9 mouse cellular contexts compared by ENCODE assay signal in genomic region chr11:34236091-34236759, GRCm38 (mm10). TPM values are rescaled to one million over a fixed set of nuclear protein-coding genes. Genes with fewer than 3 reads are reported as not detected.
DNase-seq lines count a peak whose midpoint lies in the region; ATAC-seq and TF ChIP-seq lines count a peak whose summit lies in the region.
"Had no signal": no experiment of that assay in that cellular context is flagged by ENCODE, and none has a peak within 500 bp of the region (broad histone marks: within the 10 kb centered on the region; RNA-seq: fewer than 3 reads in every experiment).

No protein-coding gene starts in this region.

- peak; percentile 4 to 16 for DNase-seq in cerebellum, adult 18-20 months
- no peak for DNase-seq in cerebellum, adult 9-11 months
- DNase-seq in neural tube, embryonic 10.5 days (ENCODE audit: extremely low spot score, low spot score) = peak; percentile 66
- peak; percentile 71 for DNase-seq in embryo, embryonic 11 days
- DNase-seq in layer of hippocampus, adult 2 months (ENCODE audit: low spot score in 2 of 2) = peak in 1 of 2 experiments; percentile 34
- DNase-seq in naive thymus-derived CD4-positive, alpha-beta T cell, adult 2 months (ENCODE audit: low read depth) = peak; percentile 69
- no peak for DNase-seq in adipocyte (ENCODE audit: low spot score)

- no peak overlapping the region for H3K9ac ChIP-seq in neural tube, embryonic 15.5 days (replicated peaks)
- H3K9ac ChIP-seq: limb, embryonic 15.5 days had no signal

- no peak overlapping the region for H3K4me2 ChIP-seq in neural tube, embryonic 15.5 days
- H3K4me2 ChIP-seq: limb, embryonic 15.5 days had no signal

- TF ChIP-seq CTCF in layer of hippocampus, adult 2 months (conservative IDR thresholded peaks at IDR 0.05) = peak; percentile 85

- no peaks in the 10 kb centered on the region for H3K4me1 ChIP-seq in neural tube, embryonic 15.5 days
- H3K4me1 ChIP-seq: limb, embryonic 15.5 days had no signal

- no peak overlapping the region for H3K27ac ChIP-seq in neural tube, embryonic 15.5 days (replicated peaks)
- no peak overlapping the region for H3K27ac ChIP-seq in layer of hippocampus, adult 2 months
- H3K27ac ChIP-seq: limb, embryonic 15.5 days had no signal

- H3K36me3 ChIP-seq in neural tube, embryonic 15.5 days = no peaks in the 10 kb centered on the region
- H3K36me3 ChIP-seq: limb, embryonic 15.5 days had no signal

- H3K4me3 ChIP-seq in neural tube, embryonic 15.5 days (replicated peaks) = no peak overlapping the region
- no peak overlapping the region for H3K4me3 ChIP-seq in layer of hippocampus, adult 2 months
- H3K4me3 ChIP-seq: limb, embryonic 15.5 days had no signal

- no peak for ATAC-seq in neural tube, embryonic 15.5 days (ENCODE audit: low FRiP score)

- no peaks in the 10 kb centered on the region for H3K9me3 ChIP-seq in neural tube, embryonic 15.5 days (replicated peaks)
- H3K9me3 ChIP-seq: limb, embryonic 15.5 days had no signal

- no peaks in the 10 kb centered on the region for H3K27me3 ChIP-seq in neural tube, embryonic 15.5 days (replicated peaks)
- H3K27me3 ChIP-seq: limb, embryonic 15.5 days had no signal

- 49% methylated on average over 5 of the region's 5 CpGs for WGBS in neural tube, embryonic 15.5 days

RNA-seq across cellular contexts. Expression of gene Foxi1, which starts 28.3 kb away (rescaled TPM):
- polyA plus RNA-seq in neural tube, embryonic 15.5 days (2015; fragmentation: Nextera tagmentation; extraction: Ambion mirVana) = not detected in 2 replicates
- not detected for total RNA-seq in layer of hippocampus, adult 2 months (2021)
- polyA plus RNA-seq: limb, embryonic 15.5 days had no signal

Comparison
In these comparisons a context has a peak if more than half of its experiments do, and no peak if none do; other contexts are left out.
1. DNase-seq: peak in cerebellum, adult 18-20 months (2 of 2), neural tube, embryonic 10.5 days (single experiment), embryo, embryonic 11 days (single experiment) and naive thymus-derived CD4-positive, alpha-beta T cell, adult 2 months (single experiment); none in cerebellum, adult 9-11 months (single experiment) and adipocyte (single experiment).